Mouse (Mus musculus) heart, adult 11 months (tissue): ENCODE measurements around the gene Gm13871.
"Not testable (repeated sequence)": the region's sequence is repeated elsewhere in the genome, so short reads cannot be mapped to it uniquely, and the experiment has no call there.

ENCODE experiments used
- DNase-seq: peaks from one replicate; pipeline ENCODE4 v3.0.0; 2022

The Gm13871 gene

GRCm38 (mm10) chr4:73905853-73906252 is at the start of gene Gm13871:
Gene Gm13871, minus strand, starts transcription at chr4:73905953.
- DNase-seq, result not testable (repeated sequence)

- peak; percentile 86 for DNase-seq
These were observed 44.7 kb upstream of the Gm13871 start, which contains the start of gene 2310002L09Rik for GRCm38 (mm10) chr4:73950375-73950896. Gene 2310002L09Rik, minus strand, starts transcription at chr4:73950846.

- DNase-seq, result not testable (repeated sequence)
These were observed 14.9 kb upstream of the Gm13871 start, which contains the start of gene Gm11756 for GRCm38 (mm10) chr4:73920660-73921059. Gene Gm11756, minus strand, starts transcription at chr4:73920760.

GRCm38 (mm10) chr4:73891012-73891411 is 14.7 kb downstream of the Gm13871 start, which contains the start of gene Gm11757:
Gene Gm11757, minus strand, starts transcription at chr4:73891112.
- not testable (repeated sequence) for DNase-seq

- DNase-seq, result not testable (repeated sequence)
These were observed 29.6 kb downstream of the Gm13871 start, which contains the start of gene Gm11758 for GRCm38 (mm10) chr4:73876166-73876565. Gene Gm11758, minus strand, starts transcription at chr4:73876266.
